Mouse (Mus musculus) stomach, embryonic 14.5 days (tissue): ENCODE data around the gene Helz. TPM values are rescaled to one million over a fixed set of nuclear protein-coding genes. Genes with fewer than 3 reads are reported as not detected.
"Not testable (repeated sequence)": the region's sequence is repeated elsewhere in the genome, so short reads cannot be mapped to it uniquely, and the experiment has no call there.

ENCODE experiments used
- ATAC-seq: fragments of 200-750 bp; cut with Nextera tagmentation; 2 replicates; pipeline ENCODE4 v1.8.0; 2017; ENCODE audit warnings: low read depth, moderate TSS enrichment; ENCODE audit not compliant: insufficient number of reproducible peaks, insufficient read depth, low FRiP score
- H3K27ac ChIP-seq: fragments of 300-500 bp; sonication (generic); 2 replicates; pipeline ENCODE4 v1.5.1; 2014; ENCODE audit warnings: mild to moderate bottlenecking, low read length, moderate library complexity, mixed read lengths
- H3K27me3 ChIP-seq: fragments of 300-500 bp; sonication (generic); 2 replicates; pipeline ENCODE4 v1.6.1; 2014; ENCODE audit warnings: low read length, control low read depth, mixed read lengths; ENCODE audit not compliant: control insufficient read depth, insufficient read depth
- H3K36me3 ChIP-seq: fragments of 300-500 bp; sonication (generic); 2 replicates; pipeline ENCODE4 v1.6.1; 2014; ENCODE audit warnings: mild to moderate bottlenecking, control low read depth, low read length, moderate library complexity, mixed read lengths; ENCODE audit not compliant: control insufficient read depth, insufficient read depth
- H3K4me1 ChIP-seq: fragments of 300-500 bp; sonication (generic); 2 replicates; pipeline ENCODE4 v1.6.1; 2014; ENCODE audit warnings: low read length, control low read depth, mixed read lengths; ENCODE audit not compliant: control insufficient read depth, insufficient read depth
- H3K4me2 ChIP-seq: fragments of 300-500 bp; sonication (generic); replicated peaks from 2 replicates; pipeline ENCODE4 v1.6.1; 2014; ENCODE audit warnings: low read depth, low read length, control low read depth
- H3K4me3 ChIP-seq: fragments of 300-500 bp; sonication (generic); 2 replicates; pipeline ENCODE4 v1.5.1; 2014; ENCODE audit warnings: low read depth, low read length, control low read depth
- H3K9ac ChIP-seq: fragments of 300-500 bp; sonication (generic); replicated peaks from 2 replicates; pipeline ENCODE4 v1.6.1; 2014; ENCODE audit warnings: low read depth, mild to moderate bottlenecking, control low read depth, low read length, moderate library complexity, mixed read lengths
- H3K9me3 ChIP-seq: fragments of 300-500 bp; sonication (generic); 2 replicates; pipeline ENCODE4 v1.6.1; 2016; ENCODE audit warnings: low read depth, low read length, control low read depth; ENCODE audit not compliant: control insufficient read depth
- WGBS: fragments of 180-500 bp; shearing (Covaris S2); extraction: QIAGEN DNeasy Blood & Tissue Kit; methylation state at CpG from one replicate; pipeline ENCODE4 v1.1.7; 2014; 5-methylcytosine and 5-hydroxymethylcytosine counted together
- polyA plus RNA-seq: library from polyadenylated mRNA; unstranded; fragments of >200 nt; fragmentation: Nextera tagmentation; extraction: Ambion mirVana; gene quantifications from 2 replicates; pipeline ENCODE4 v1.2.1, GENCODE M21; 2014

Helz gene
- polyA plus RNA-seq, 1 experiment from 2014 or later = 25.1 TPM

GRCm38 (mm10) chr11:107580786-107581185 is 33.1 kb downstream of the Helz start:
- no peak for ATAC-seq
- 90% methylated on average over 4 of the region's 4 CpGs for WGBS
- Histone ChIP-seq H3K4me3 (no peak overlapping the region), H3K4me2 (no peak overlapping the region), H3K27ac (no peak overlapping the region), H3K4me1 (no peaks in the 10 kb centered on the region), H3K36me3 (peaks cover 16% of the 10 kb centered on the region), H3K9me3 (no peaks in the 10 kb centered on the region), H3K27me3 (no peaks in the 10 kb centered on the region), H3K9ac (no peak overlapping the region)

DNA sequence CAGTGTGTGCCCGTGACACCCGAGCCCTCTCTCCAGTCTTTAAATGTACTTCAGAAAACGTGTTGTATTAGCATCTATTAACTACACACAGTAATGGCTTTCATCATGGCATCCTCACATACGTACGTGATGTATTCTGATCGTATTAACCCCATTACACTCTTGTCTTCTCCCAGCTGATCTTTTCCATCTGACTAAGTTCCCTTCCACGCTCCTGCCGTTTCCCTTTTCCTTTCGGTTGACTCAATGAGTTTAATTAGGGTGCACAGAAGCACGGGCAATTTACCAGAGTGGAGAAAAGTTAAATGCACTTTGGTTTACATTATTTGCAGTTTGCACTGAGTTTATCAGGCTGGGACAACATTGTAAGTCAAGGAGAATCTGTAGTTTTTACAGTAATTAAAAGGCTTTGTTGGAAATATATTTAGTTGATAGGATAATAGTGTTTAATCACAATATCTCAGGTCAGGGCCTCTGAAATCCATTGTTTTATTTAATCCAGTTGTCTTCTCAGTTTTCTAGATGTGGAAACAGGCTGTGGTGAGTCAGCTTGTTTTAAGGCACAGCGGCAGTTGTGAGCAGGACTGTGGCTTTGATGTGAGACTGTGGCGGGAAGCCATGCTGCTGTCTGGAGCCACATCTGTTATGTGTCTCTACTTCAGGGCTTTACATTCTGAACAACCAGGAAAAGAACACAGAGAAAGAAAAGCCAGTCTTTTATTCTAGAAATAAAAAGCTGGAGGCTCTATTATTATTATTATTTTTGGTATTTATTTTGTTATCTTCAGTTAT is 37.1 kb downstream of the Helz start:
- no peak overlapping the region for H3K4me3 ChIP-seq
- H3K36me3 ChIP-seq = no peaks in the 10 kb centered on the region; the same call in 1 of the 2 replicates
- no peak overlapping the region for H3K4me2 ChIP-seq
- WGBS = 69% methylated on average over 12 of the region's 12 CpGs
- no peaks in the 10 kb centered on the region for H3K9me3 ChIP-seq
- H3K4me1 ChIP-seq = no peaks in the 10 kb centered on the region
- no peak for ATAC-seq
- no peak overlapping the region for H3K9ac ChIP-seq
- H3K27ac ChIP-seq = 0 out of 2 replicates have a peak overlapping the region, but pooled peaks have one; percentile 33
- H3K27me3 ChIP-seq = no peaks in the 10 kb centered on the region

DNA sequence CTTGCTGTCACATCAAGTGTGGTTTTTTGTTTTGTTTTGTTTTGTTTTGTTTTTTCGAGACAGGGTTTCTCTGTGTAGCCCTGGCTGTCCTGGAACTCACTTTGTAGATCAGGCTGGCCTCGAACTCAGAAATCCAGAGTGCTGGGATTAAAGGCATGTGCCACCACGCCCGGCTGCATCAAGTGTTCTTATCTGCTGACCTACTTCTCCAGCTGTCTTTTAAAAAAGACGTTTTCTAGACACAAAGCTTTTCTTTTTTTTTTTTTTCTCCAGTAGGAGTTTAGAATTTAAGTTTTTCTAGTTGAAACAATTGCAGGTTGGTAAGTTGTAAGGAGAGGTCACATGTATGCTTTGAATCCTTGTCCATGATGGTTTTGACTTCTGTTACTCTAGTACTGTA is 38.4 kb downstream of the Helz start:
- not testable (repeated sequence) for H3K4me3 ChIP-seq, H3K9me3 ChIP-seq, H3K9ac ChIP-seq, H3K4me1 ChIP-seq, H3K36me3 ChIP-seq, H3K27me3 ChIP-seq, H3K27ac ChIP-seq, H3K4me2 ChIP-seq, ATAC-seq
- WGBS = 76% methylated on average over 5 of the region's 5 CpGs

- no peak overlapping the region for H3K27ac ChIP-seq
- ATAC-seq = no peak
Measured at GRCm38 (mm10) chr11:107587141-107587540, 39.4 kb downstream of the Helz start.

GRCm38 (mm10) chr11:107592575-107592974 is 44.8 kb downstream of the Helz start:
- WGBS = 94% methylated on average over 5 of the region's 5 CpGs
- H3K9me3 ChIP-seq = no peaks in the 10 kb centered on the region
- ATAC-seq = no peak
- no peaks in the 10 kb centered on the region for H3K27me3 ChIP-seq
- H3K4me1 ChIP-seq = no peaks in the 10 kb centered on the region
- H3K27ac ChIP-seq = no peak overlapping the region
- H3K4me3 ChIP-seq = no peak overlapping the region
- no peak overlapping the region for H3K4me2 ChIP-seq
- no peak overlapping the region for H3K9ac ChIP-seq
- peaks cover 21% of the 10 kb centered on the region for H3K36me3 ChIP-seq

More at GRCm38 (mm10) chr11:107587141-107587540, 39.4 kb downstream of the Helz start:
- H3K4me3 ChIP-seq = no peak overlapping the region
- H3K27me3 ChIP-seq = no peaks in the 10 kb centered on the region
- 90% methylated on average over 7 of the region's 7 CpGs for WGBS
- no peak overlapping the region for H3K9ac ChIP-seq
- H3K36me3 ChIP-seq = peaks cover 2% of the 10 kb centered on the region; the same call in 1 of the 2 replicates
- H3K4me2 ChIP-seq = no peak overlapping the region
- H3K4me1 ChIP-seq = no peaks in the 10 kb centered on the region
- H3K9me3 ChIP-seq = no peaks in the 10 kb centered on the region

GRCm38 (mm10) chr11:107597381-107597780 is 49.7 kb downstream of the Helz start:
- Histone ChIP-seq H3K4me1 (no peaks in the 10 kb centered on the region), H3K36me3 (peaks cover 37% of the 10 kb centered on the region), H3K27ac (no peak overlapping the region), H3K27me3 (no peaks in the 10 kb centered on the region), H3K4me3 (no peak overlapping the region), H3K9ac (no peak overlapping the region), H3K9me3 (no peaks in the 10 kb centered on the region), H3K4me2 (no peak overlapping the region)
- 97% methylated on average over 4 of the region's 4 CpGs for WGBS
- no peak for ATAC-seq

- peaks cover 28% of the 10 kb centered on the region for H3K36me3 ChIP-seq
- no peaks in the 10 kb centered on the region for H3K27me3 ChIP-seq
- H3K4me1 ChIP-seq = no peaks in the 10 kb centered on the region
- no peak overlapping the region for H3K4me2 ChIP-seq
- H3K4me3 ChIP-seq = no peak overlapping the region
- H3K9ac ChIP-seq = no peak overlapping the region
- no peak for ATAC-seq
- WGBS = 87% methylated on average over 7 of the region's 7 CpGs
- no peak overlapping the region for H3K27ac ChIP-seq
- H3K9me3 ChIP-seq = no peaks in the 10 kb centered on the region
Measured at GRCm38 (mm10) chr11:107605694-107606093, 58.0 kb downstream of the Helz start.

DNA sequence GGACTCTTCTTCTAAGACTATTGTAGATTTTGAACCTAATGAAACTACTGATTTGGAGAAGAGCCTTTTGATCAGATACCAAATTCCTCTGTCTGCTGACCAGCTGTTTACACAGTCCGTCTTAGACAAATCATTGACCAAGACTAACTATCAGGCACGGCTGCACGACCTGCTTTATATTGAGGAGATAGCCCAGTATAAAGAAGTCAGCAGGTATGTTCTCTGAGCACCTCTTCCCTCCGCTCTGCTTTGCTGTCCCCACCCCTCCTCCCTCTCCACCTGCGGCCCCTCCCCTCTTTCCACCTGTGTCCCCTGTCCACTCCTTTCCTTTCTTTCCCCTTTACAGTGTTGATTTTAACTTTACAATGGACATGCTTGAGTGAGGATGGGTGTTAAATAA is 66.2 kb downstream of the Helz start:
- H3K27me3 ChIP-seq = no peaks in the 10 kb centered on the region
- no peak overlapping the region for H3K9ac ChIP-seq
- H3K4me1 ChIP-seq = no peaks in the 10 kb centered on the region
- no peak overlapping the region for H3K4me3 ChIP-seq
- no peak overlapping the region for H3K27ac ChIP-seq
- H3K9me3 ChIP-seq = no peaks in the 10 kb centered on the region
- peaks cover 18% of the 10 kb centered on the region for H3K36me3 ChIP-seq
- no peak overlapping the region for H3K4me2 ChIP-seq
- 80% methylated on average over 5 of the region's 5 CpGs for WGBS
- ATAC-seq = no peak

GRCm38 (mm10) chr11:107615696-107616095 is 68.0 kb downstream of the Helz start:
- H3K9ac ChIP-seq = no peak overlapping the region
- 88% methylated on average over 4 of the region's 5 CpGs for WGBS
- H3K27ac ChIP-seq = no peak overlapping the region
- no peak overlapping the region for H3K4me2 ChIP-seq
- peaks cover 33% of the 10 kb centered on the region for H3K36me3 ChIP-seq
- no peaks in the 10 kb centered on the region for H3K9me3 ChIP-seq
- no peak for ATAC-seq
- H3K4me1 ChIP-seq = no peaks in the 10 kb centered on the region
- H3K4me3 ChIP-seq = no peak overlapping the region
- no peaks in the 10 kb centered on the region for H3K27me3 ChIP-seq
